Mouse (Mus musculus) kidney, postnatal 4 days (tissue): Measurements from ENCODE around the gene Brca2.

Source experiments
- DNase-seq, 2 experiments: peaks; one replicate each; pipeline ENCODE4 v3.0.0; 2021; ENCODE audit warnings: mixed read lengths in 2 of 2

Gene Brca2

GRCm38 (mm10) chr5:150566226-150566625 lies 43.8 kb downstream of the Brca2 start:
- DNase-seq = no peak

GRCm38 (mm10) chr5:150566971-150567370 lies 44.5 kb downstream of the Brca2 start:
- no peak for DNase-seq

- DNase-seq = peak in 1 of 2 experiments; percentile 36
Measured at GRCm38 (mm10) chr5:150570496-150571219, 48.2 kb downstream of the Brca2 start.

GRCm38 (mm10) chr5:150574403-150574802 lies 52.0 kb downstream of the Brca2 start:
- peak in 1 of 2 experiments; percentile 27 for DNase-seq

- DNase-seq = no peak
Measured at GRCm38 (mm10) chr5:150574885-150575284, 52.5 kb downstream of the Brca2 start.

- no peak for DNase-seq
Measured at GRCm38 (mm10) chr5:150576832-150577231, 54.4 kb downstream of the Brca2 start.

- peak in 1 of 2 experiments; percentile 35 for DNase-seq
Measured at GRCm38 (mm10) chr5:150578613-150579171, 56.3 kb downstream of the Brca2 start.

GRCm38 (mm10) chr5:150581180-150581579 lies 58.8 kb downstream of the Brca2 start:
- no peak for DNase-seq

- DNase-seq = no peak
Measured at GRCm38 (mm10) chr5:150583181-150583580, 60.8 kb downstream of the Brca2 start.

GRCm38 (mm10) chr5:150583622-150584336 lies 61.3 kb downstream of the Brca2 start:
- DNase-seq = no peak

- DNase-seq = no peak
Measured at GRCm38 (mm10) chr5:150584337-150584729, 61.9 kb downstream of the Brca2 start.

GRCm38 (mm10) chr5:150589945-150590344 lies 67.5 kb downstream of the Brca2 start:
- no peak for DNase-seq

GRCm38 (mm10) chr5:150592186-150592903 lies 69.9 kb downstream of the Brca2 start:
- DNase-seq = no peak

GRCm38 (mm10) chr5:150592904-150593755 lies 70.7 kb downstream of the Brca2 start:
- DNase-seq = peak; percentile 30 to 53

- DNase-seq = peak; percentile 55 to 68
Measured at GRCm38 (mm10) chr5:150593756-150594648, 71.6 kb downstream of the Brca2 start.

- DNase-seq = no peak
Measured at GRCm38 (mm10) chr5:150594649-150595339, 72.4 kb downstream of the Brca2 start.

GRCm38 (mm10) chr5:150595366-150596016 lies 73.1 kb downstream of the Brca2 start:
- no peak for DNase-seq

GRCm38 (mm10) chr5:150597088-150597487 lies 74.7 kb downstream of the Brca2 start, which contains the start of gene N4bp2l1:
Gene N4bp2l1 (minus strand): TSS chr5:150597188.
- DNase-seq = no peak

GRCm38 (mm10) chr5:150598202-150599119 lies 76.0 kb downstream of the Brca2 start:
- DNase-seq = no peak
